ENCODE assay signal across 10 mouse cellular contexts in the genomic region with DNA sequence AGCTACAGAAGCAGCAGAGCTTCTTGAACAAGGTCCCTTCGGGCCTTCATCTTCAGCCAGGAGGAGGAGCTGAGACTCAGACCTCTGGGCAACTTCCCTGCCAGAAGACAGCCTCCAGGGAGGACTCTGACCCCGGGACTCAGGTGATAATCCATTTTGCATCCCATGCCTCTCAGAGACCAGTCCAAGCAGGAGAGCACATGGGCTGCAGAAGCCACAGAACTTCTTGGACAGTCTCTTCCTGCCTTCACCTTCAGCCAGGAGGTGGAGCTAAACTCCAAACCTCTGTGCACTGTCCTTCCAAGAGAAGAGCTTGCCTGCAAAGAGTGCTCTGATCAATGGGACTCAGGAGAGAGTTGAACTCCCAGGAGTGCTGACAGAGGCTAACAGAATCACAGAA.
A peak's percentile ranks its signal among the peaks of the same experiment; 100 is the strongest.
DNase-seq lines count a peak whose midpoint lies in the region; ATAC-seq lines count a peak whose summit lies in the region.
"Had no signal": no experiment of that assay in that cellular context is flagged by ENCODE, and none has a peak within 500 bp of the region (broad histone marks: within the 10 kb centered on the region; RNA-seq: fewer than 3 reads in every experiment).

No protein-coding gene starts in this region.

- H3K36me3 ChIP-seq in heart, embryonic 11.5 days (ENCODE audit: control insufficient read depth, insufficient read depth, low read length) = no peaks in the 10 kb centered on the region
- H3K36me3 ChIP-seq in forebrain, embryonic 16.5 days (ENCODE audit: control insufficient read depth, insufficient read depth) = no peaks in the 10 kb centered on the region
- H3K36me3 ChIP-seq: limb, embryonic 12.5 days; midbrain, embryonic 13.5 days had no signal

- no peak overlapping the region for H3K4me3 ChIP-seq in heart, embryonic 11.5 days (ENCODE audit: low read depth, low read length)
- H3K4me3 ChIP-seq in forebrain, embryonic 16.5 days (replicated peaks; ENCODE audit: low read length) = no peak overlapping the region
- H3K4me3 ChIP-seq: limb, embryonic 12.5 days; midbrain, embryonic 13.5 days had no signal

- no peak overlapping the region for H3K27ac ChIP-seq in heart, embryonic 11.5 days (ENCODE audit: low read depth, low read length)
- H3K27ac ChIP-seq in forebrain, embryonic 16.5 days (ENCODE audit: low read length) = no peak overlapping the region
- H3K27ac ChIP-seq: limb, embryonic 12.5 days; midbrain, embryonic 13.5 days had no signal

- no peak overlapping the region for H3K9ac ChIP-seq in heart, embryonic 11.5 days (ENCODE audit: low read depth, low read length)
- H3K9ac ChIP-seq in forebrain, embryonic 16.5 days (replicated peaks; ENCODE audit: low read depth, low read length) = no peak overlapping the region
- H3K9ac ChIP-seq: limb, embryonic 12.5 days; midbrain, embryonic 13.5 days had no signal

- no peaks in the 10 kb centered on the region for H3K4me1 ChIP-seq in heart, embryonic 11.5 days (ENCODE audit: control insufficient read depth, insufficient read depth, low read length)
- H3K4me1 ChIP-seq in forebrain, embryonic 16.5 days (replicated peaks; ENCODE audit: control insufficient read depth, insufficient read depth, low read length) = no peaks in the 10 kb centered on the region
- H3K4me1 ChIP-seq: limb, embryonic 12.5 days; midbrain, embryonic 13.5 days had no signal

- no peaks in the 10 kb centered on the region for H3K9me3 ChIP-seq in heart, embryonic 11.5 days (replicated peaks; ENCODE audit: control insufficient read depth, low read length)
- 0 out of 2 replicates have a peak, but pooled peaks cover under 1% of the 10 kb centered on the region for H3K9me3 ChIP-seq in forebrain, embryonic 16.5 days (ENCODE audit: control insufficient read depth, low read length)
- H3K9me3 ChIP-seq: limb, embryonic 12.5 days; midbrain, embryonic 13.5 days had no signal

- no peak overlapping the region for H3K4me2 ChIP-seq in heart, embryonic 11.5 days
- no peak overlapping the region for H3K4me2 ChIP-seq in forebrain, embryonic 16.5 days (ENCODE audit: low read length)
- H3K4me2 ChIP-seq: limb, embryonic 12.5 days; midbrain, embryonic 13.5 days had no signal

- DNase-seq in heart, adult 18-20 months = peak; percentile 39 to 55
- DNase-seq in urinary bladder, postnatal 14 days (ENCODE audit: low spot score) = peak; percentile 30
- DNase-seq in urinary bladder, postnatal 10 days (ENCODE audit: low spot score) = no peak
- DNase-seq in kidney, adult 9 months = peak; percentile 94
- peak; percentile 61 for DNase-seq in yolk sac, embryonic 10.5 days (ENCODE audit: low spot score)
- DNase-seq in T-cell, adult 2 months (ENCODE audit: low spot score) = no peak

- 67% methylated on average over 2 of the region's 2 CpGs for WGBS in heart, embryonic 11.5 days (ENCODE audit: insufficient replicate concordance)
- WGBS in forebrain, embryonic 16.5 days = 83% methylated on average over 2 of the region's 2 CpGs

- no peaks in the 10 kb centered on the region for H3K27me3 ChIP-seq in heart, embryonic 11.5 days (ENCODE audit: control insufficient read depth, insufficient read depth, low read length)
- H3K27me3 ChIP-seq in forebrain, embryonic 16.5 days (replicated peaks; ENCODE audit: control insufficient read depth, insufficient read depth, low read length) = no peaks in the 10 kb centered on the region
- H3K27me3 ChIP-seq: limb, embryonic 12.5 days; midbrain, embryonic 13.5 days had no signal

- ATAC-seq in heart, embryonic 11.5 days (replicated peaks; ENCODE audit: insufficient number of reproducible peaks, low FRiP score, low TSS enrichment) = no peak
- no peak for ATAC-seq in forebrain, embryonic 16.5 days

Comparison
In these comparisons a context has a peak if more than half of its experiments do, and no peak if none do; other contexts are left out.
1. DNase-seq: peak in heart, adult 18-20 months (2 of 2), urinary bladder, postnatal 14 days (single experiment), kidney, adult 9 months (single experiment) and yolk sac, embryonic 10.5 days (single experiment); none in urinary bladder, postnatal 10 days (single experiment) and T-cell, adult 2 months (single experiment).